ENCODE assay signal across 31 mouse cellular contexts in genomic region chr7:28069546-28070172, GRCm38 (mm10). TPM values are rescaled to one million over a fixed set of nuclear protein-coding genes. Genes with fewer than 3 reads are reported as not detected.
DNase-seq lines count a peak whose midpoint lies in the region; ATAC-seq and TF ChIP-seq lines count a peak whose summit lies in the region.
"Had no signal": no experiment of that assay in that cellular context is flagged by ENCODE, and none has a peak within 500 bp of the region (broad histone marks: within the 10 kb centered on the region; RNA-seq: fewer than 3 reads in every experiment).

No protein-coding gene starts in this region.

- DNase-seq in lung, adult 2 months = peak; percentile 0
- DNase-seq in lung, postnatal 0 days (ENCODE audit: low spot score) = no peak
- DNase-seq in limb, embryonic 10.5 days (ENCODE audit: low spot score) = no peak
- DNase-seq in gastrocnemius, adult 8-10 months (ENCODE audit: low spot score in 2 of 2) = no peak
- DNase-seq in adrenal gland, postnatal 36 days = no peak
- DNase-seq in cerebellum, postnatal 25 days = no peak
- DNase-seq: adrenal gland, postnatal 14 days; cerebellum, adult 11-12 months; cerebellum, adult 9-11 months; gastrocnemius, postnatal 25 days; heart, adult 2 months; heart, postnatal 14 days; kidney, adult 11 months; layer of hippocampus, postnatal 36 days; left cerebral cortex, postnatal 4 days; liver, embryonic 13.5 days; lung, adult 18-20 months; lung, postnatal 14 days; midbrain, embryonic 14.5 days; retina, postnatal 1 day; right cerebral cortex, postnatal 14 days; thymus, adult 18-20 months; thymus, postnatal 25 days had no signal

- no peak overlapping the region for H3K9ac ChIP-seq in lung, postnatal 0 days (replicated peaks; ENCODE audit: low read depth)
- no peak overlapping the region for H3K9ac ChIP-seq in embryonic facial prominence, embryonic 13.5 days
- H3K9ac ChIP-seq: forebrain, embryonic 13.5 days; kidney, embryonic 15.5 days; limb, embryonic 15.5 days; liver, embryonic 13.5 days; neural tube, embryonic 15.5 days had no signal

- H3K4me1 ChIP-seq in lung, adult 2 months (ENCODE audit: control insufficient read depth, insufficient read depth, low read length) = no peaks in the 10 kb centered on the region
- no peaks in the 10 kb centered on the region for H3K4me1 ChIP-seq in lung, postnatal 0 days (ENCODE audit: insufficient read depth, low read depth, low read length)
- no peaks in the 10 kb centered on the region for H3K4me1 ChIP-seq in embryonic facial prominence, embryonic 13.5 days
- H3K4me1 ChIP-seq in limb, embryonic 10.5 days = peaks cover 6% of the 10 kb centered on the region
- H3K4me1 ChIP-seq: forebrain, embryonic 13.5 days; kidney, embryonic 15.5 days; limb, embryonic 15.5 days; liver, embryonic 13.5 days; neural tube, embryonic 15.5 days had no signal

- H3K4me2 ChIP-seq in lung, postnatal 0 days (replicated peaks; ENCODE audit: low read depth, low read length) = no peak overlapping the region
- no peak overlapping the region for H3K4me2 ChIP-seq in embryonic facial prominence, embryonic 13.5 days
- H3K4me2 ChIP-seq: forebrain, embryonic 13.5 days; kidney, embryonic 15.5 days; limb, embryonic 15.5 days; liver, embryonic 13.5 days; neural tube, embryonic 15.5 days had no signal

- no peak for ATAC-seq in lung, postnatal 0 days
- ATAC-seq in embryonic facial prominence, embryonic 13.5 days (ENCODE audit: insufficient number of reproducible peaks, insufficient read depth, low FRiP score, low TSS enrichment, low read depth) = no peak
- ATAC-seq: forebrain, embryonic 13.5 days; hindbrain, embryonic 16.5 days had no signal

- H3K27me3 ChIP-seq in lung, postnatal 0 days (replicated peaks; ENCODE audit: insufficient read depth, low read length) = no peaks in the 10 kb centered on the region
- no peaks in the 10 kb centered on the region; the same call in 1 of the 2 replicates for H3K27me3 ChIP-seq in embryonic facial prominence, embryonic 13.5 days
- no peaks in the 10 kb centered on the region for H3K27me3 ChIP-seq in limb, embryonic 10.5 days (ENCODE audit: low read depth, poor library complexity, severe bottlenecking)
- H3K27me3 ChIP-seq: liver, embryonic 13.5 days; neural tube, embryonic 15.5 days had no signal

- H3K9me3 ChIP-seq in lung, postnatal 0 days (ENCODE audit: low read length) = no peaks in the 10 kb centered on the region
- no peaks in the 10 kb centered on the region for H3K9me3 ChIP-seq in embryonic facial prominence, embryonic 13.5 days
- no peaks in the 10 kb centered on the region for H3K9me3 ChIP-seq in limb, embryonic 10.5 days (replicated peaks)
- H3K9me3 ChIP-seq: forebrain, embryonic 13.5 days; kidney, embryonic 15.5 days; limb, embryonic 15.5 days; liver, embryonic 13.5 days; neural tube, embryonic 15.5 days had no signal

- no peak for TF ChIP-seq EP300 in lung, postnatal 0 days (IDR thresholded peaks at IDR 0.05)

- WGBS in lung, adult 2 months = 40% methylated on average over 3 of the region's 3 CpGs
- 40% methylated on average over 3 of the region's 3 CpGs for WGBS in lung, postnatal 0 days
- WGBS in embryonic facial prominence, embryonic 13.5 days = 38% methylated on average over 3 of the region's 3 CpGs
- 58% methylated on average over 3 of the region's 3 CpGs for WGBS in limb, embryonic 10.5 days

- H3K27ac ChIP-seq in lung, postnatal 0 days (ENCODE audit: low read length) = no peak overlapping the region
- H3K27ac ChIP-seq in embryonic facial prominence, embryonic 13.5 days = 0 out of 2 replicates have a peak overlapping the region, but pooled peaks have one; percentile 22
- 0 out of 2 replicates have a peak overlapping the region, but pooled peaks have one; percentile 34 for H3K27ac ChIP-seq in limb, embryonic 10.5 days
- H3K27ac ChIP-seq: forebrain, embryonic 13.5 days; heart, adult 2 months; kidney, embryonic 15.5 days; layer of hippocampus, adult 2 months; limb, embryonic 15.5 days; liver, embryonic 13.5 days; neural tube, embryonic 15.5 days had no signal

- no peak for TF ChIP-seq POLR2A in lung, adult 2 months (IDR thresholded peaks at IDR 0.05; ENCODE audit: borderline replicate concordance, extremely low read depth, low read depth, low read length)

- TF ChIP-seq CTCF in lung, adult 2 months (IDR thresholded peaks at IDR 0.05; ENCODE audit: insufficient read depth, low read length) = no peak
- no peak for TF ChIP-seq CTCF in lung, postnatal 0 days (IDR thresholded peaks at IDR 0.05)

- H3K4me3 ChIP-seq in lung, adult 2 months (replicated peaks; ENCODE audit: extremely low read depth, low read depth, low read length) = no peak overlapping the region
- no peak overlapping the region for H3K4me3 ChIP-seq in lung, postnatal 0 days (ENCODE audit: low read depth, low read length)
- H3K4me3 ChIP-seq in embryonic facial prominence, embryonic 13.5 days = no peak overlapping the region
- no peak overlapping the region for H3K4me3 ChIP-seq in limb, embryonic 10.5 days
- H3K4me3 ChIP-seq: forebrain, embryonic 13.5 days; heart, adult 2 months; kidney, embryonic 15.5 days; layer of hippocampus, adult 2 months; limb, embryonic 15.5 days; liver, embryonic 13.5 days; neural tube, embryonic 15.5 days had no signal

- H3K36me3 ChIP-seq in lung, postnatal 0 days (ENCODE audit: insufficient read depth, low read length) = no peaks in the 10 kb centered on the region
- H3K36me3 ChIP-seq in embryonic facial prominence, embryonic 13.5 days = no peaks in the 10 kb centered on the region
- H3K36me3 ChIP-seq in limb, embryonic 10.5 days = no peaks in the 10 kb centered on the region
- H3K36me3 ChIP-seq: kidney, embryonic 15.5 days; limb, embryonic 15.5 days; liver, embryonic 13.5 days; neural tube, embryonic 15.5 days had no signal

RNA-seq across cellular contexts. Expression of gene Fcgbp, which starts 1.4 kb away (rescaled TPM):
- polyA plus RNA-seq in lung, adult 2 months (2012; rRNA removed) = 7.5 and 19.2 TPM in 2 replicates
- polyA plus RNA-seq in lung, postnatal 0 days (2015; fragmentation: Nextera tagmentation; extraction: Ambion mirVana) = 1.9 and 2.2 TPM in 2 replicates
- polyA plus RNA-seq in embryonic facial prominence, embryonic 13.5 days (2015; fragmentation: Nextera tagmentation; extraction: Ambion mirVana) = 1.5 and 5.8 TPM in 2 replicates
- 0.31 and 0.36 TPM in 2 replicates for polyA plus RNA-seq in limb, embryonic 10.5 days (2016; fragmentation: Nextera tagmentation; extraction: Ambion mirVana)
- total RNA-seq in gastrocnemius, adult 8-10 months (2022) = under 1 TPM in 1 of 4 experiments, not detected in 3; 0.08 TPM
- total RNA-seq in adrenal gland, postnatal 36 days (2021) = not detected
- total RNA-seq: adrenal gland, postnatal 14 days; gastrocnemius, postnatal 25 days had no signal
- polyA plus RNA-seq: heart, embryonic 14.5 days had no signal

RNA-seq across cellular contexts. Expression of gene Psmc4, which starts 19.8 kb away (rescaled TPM):
- 67.7 and 86.4 TPM in 2 replicates for polyA plus RNA-seq in lung, adult 2 months (2012; rRNA removed)
- 153 and 170 TPM in 2 replicates for polyA plus RNA-seq in lung, postnatal 0 days (2015; fragmentation: Nextera tagmentation; extraction: Ambion mirVana)
- 313 and 356 TPM in 2 replicates for polyA plus RNA-seq in embryonic facial prominence, embryonic 13.5 days (2015; fragmentation: Nextera tagmentation; extraction: Ambion mirVana)
- polyA plus RNA-seq in limb, embryonic 10.5 days (2016; fragmentation: Nextera tagmentation; extraction: Ambion mirVana) = 438 and 454 TPM in 2 replicates
- total RNA-seq in gastrocnemius, adult 8-10 months (2022) = 10 to 100 TPM; 96.1 to 99.7 (median 97.2) TPM
- total RNA-seq in adrenal gland, postnatal 36 days (2021) = 100 to 1,000 TPM; 151 to 195 TPM

RNA-seq across cellular contexts. Expression of gene Zfp850, which starts 55.7 kb away (rescaled TPM):
- polyA plus RNA-seq in lung, adult 2 months (2012; rRNA removed) = 0.18 and 0.31 TPM in 2 replicates
- 1.0 TPM in 2 replicates for polyA plus RNA-seq in lung, postnatal 0 days (2015; fragmentation: Nextera tagmentation; extraction: Ambion mirVana)
- 3.9 and 5.2 TPM in 2 replicates for polyA plus RNA-seq in embryonic facial prominence, embryonic 13.5 days (2015; fragmentation: Nextera tagmentation; extraction: Ambion mirVana)
- polyA plus RNA-seq in limb, embryonic 10.5 days (2016; fragmentation: Nextera tagmentation; extraction: Ambion mirVana) = 8.1 and 8.6 TPM in 2 replicates
- under 1 TPM; 0.15 to 0.65 (median 0.29) TPM for total RNA-seq in gastrocnemius, adult 8-10 months (2022)
- total RNA-seq in adrenal gland, postnatal 36 days (2021) = 1 to 10 TPM; 2.3 to 2.4 TPM

RNA-seq across cellular contexts. Expression of gene 9530053A07Rik, which starts 59.6 kb away (rescaled TPM):
- polyA plus RNA-seq in lung, adult 2 months (2012; rRNA removed) = 0.45 and 0.63 TPM in 2 replicates
- 0.50 and 0.51 TPM in 2 replicates for polyA plus RNA-seq in lung, postnatal 0 days (2015; fragmentation: Nextera tagmentation; extraction: Ambion mirVana)
- 0.03 TPM in 2 replicates for polyA plus RNA-seq in embryonic facial prominence, embryonic 13.5 days (2015; fragmentation: Nextera tagmentation; extraction: Ambion mirVana)
- polyA plus RNA-seq in limb, embryonic 10.5 days (2016; fragmentation: Nextera tagmentation; extraction: Ambion mirVana) = 0.01 TPM in 1 of 2 replicates, not detected in the other
- not detected for total RNA-seq in gastrocnemius, adult 8-10 months (2022)
- total RNA-seq in adrenal gland, postnatal 36 days (2021) = not detected
- total RNA-seq: adrenal gland, postnatal 14 days; gastrocnemius, postnatal 25 days; heart, adult 2 months; layer of hippocampus, postnatal 36 days; left cerebral cortex, postnatal 4 days had no signal
- polyA plus RNA-seq: heart, embryonic 14.5 days; limb, embryonic 15.5 days; liver, embryonic 13.5 days had no signal
